Mouse (Mus musculus): ENCODE measurements at regions not wholly inside any gene's neighbourhood (a gene's known extent, or its start where the extent isn't known, plus 50 kb on each side); places are given as distances from the start of the nearest gene placed in this dataset.

DNA sequence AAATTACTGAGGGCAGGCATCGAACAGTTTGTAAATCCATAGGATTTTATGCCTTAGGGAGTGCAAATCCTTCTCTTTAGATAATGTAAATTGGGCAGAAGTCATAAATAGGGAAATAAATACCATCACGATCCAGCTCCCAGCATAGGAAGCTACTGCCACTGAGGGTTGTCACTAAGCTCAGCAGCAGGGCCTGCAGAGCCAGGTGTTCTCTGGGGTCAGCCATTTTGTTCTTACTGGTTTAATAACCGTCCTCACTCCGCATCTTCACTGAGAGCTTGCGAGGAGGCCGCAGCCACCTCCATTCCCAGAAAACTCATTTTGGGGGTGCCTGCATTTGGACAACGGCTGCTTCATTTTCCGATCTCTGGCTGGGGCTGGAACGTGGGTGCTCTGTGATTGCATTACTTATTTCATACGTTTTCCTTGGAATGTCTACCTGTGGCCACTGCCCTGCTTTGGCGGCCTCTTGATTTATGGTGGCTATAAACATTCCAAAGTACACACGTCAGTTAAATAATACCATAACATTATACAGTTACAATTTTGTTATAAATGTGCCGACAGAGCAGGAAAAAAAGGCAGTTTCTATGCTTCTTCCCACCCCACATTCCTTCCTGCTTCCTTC is 97.9 kb upstream of the Stx16 start:
- H3K9ac ChIP-seq, result no peak overlapping the region
- H3K36me3 ChIP-seq (replicated peaks), result no peaks in the 10 kb centered on the region
- no peaks in the 10 kb centered on the region for H3K4me1 ChIP-seq
- no peak overlapping the region for H3K27ac ChIP-seq
- WGBS, result 75% methylated on average over 13 of the region's 13 CpGs
- H3K27me3 ChIP-seq (replicated peaks), result no peaks in the 10 kb centered on the region
- no peak for ATAC-seq (replicated peaks)
- H3K4me2 ChIP-seq, result no peak overlapping the region
- peaks cover 11% of the 10 kb centered on the region; the same call in 1 of the 2 replicates for H3K9me3 ChIP-seq
- no peak overlapping the region for H3K4me3 ChIP-seq

- H3K36me3 ChIP-seq (replicated peaks), result no peaks in the 10 kb centered on the region
- 91% methylated on average over 9 of the region's 9 CpGs for WGBS
- ATAC-seq (replicated peaks), result no peak
- H3K4me2 ChIP-seq, result no peak overlapping the region
- no peaks in the 10 kb centered on the region for H3K27me3 ChIP-seq (replicated peaks)
- H3K9me3 ChIP-seq, result no peaks in the 10 kb centered on the region
- H3K4me1 ChIP-seq, result no peaks in the 10 kb centered on the region
- H3K9ac ChIP-seq, result no peak overlapping the region
- H3K4me3 ChIP-seq, result no peak overlapping the region
- no peak overlapping the region for H3K27ac ChIP-seq
These were observed 95.1 kb upstream of the Stx16 start for GRCm38 (mm10) chr2:173981036-173981435.

DNA sequence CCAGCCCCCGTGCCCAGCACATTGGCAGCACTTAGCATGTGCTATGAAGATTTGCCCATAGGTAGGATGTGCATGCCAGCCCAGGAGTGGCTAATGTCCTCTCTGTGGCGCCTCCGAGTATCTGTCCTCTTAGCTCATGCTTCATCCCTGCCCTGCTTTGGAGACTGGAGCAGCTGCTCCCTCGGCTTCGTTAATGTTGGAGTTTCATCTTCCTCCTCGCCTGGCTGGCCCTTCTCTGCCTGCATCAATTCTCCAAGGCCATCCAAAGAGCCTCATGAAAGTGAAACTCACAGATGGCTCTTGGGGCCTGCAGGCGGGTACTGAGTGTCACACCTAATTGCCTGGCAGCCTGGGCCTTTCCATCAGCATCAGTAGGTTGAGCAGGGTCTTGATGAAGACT is 88.6 kb upstream of the Stx16 start:
- 83% methylated on average over 7 of the region's 7 CpGs for WGBS
- Histone ChIP-seq H3K9ac (no peak overlapping the region), H3K4me2 (no peak overlapping the region), H3K36me3 (replicated peaks) (no peaks in the 10 kb centered on the region), H3K27me3 (replicated peaks) (no peaks in the 10 kb centered on the region), H3K4me3 (no peak overlapping the region), H3K4me1 (no peaks in the 10 kb centered on the region), H3K27ac (no peak overlapping the region), H3K9me3 (no peaks in the 10 kb centered on the region)
- ATAC-seq (replicated peaks), result no peak

GRCm38 (mm10) chr2:173987921-173988320 is 88.2 kb upstream of the Stx16 start:
- WGBS, result 84% methylated on average over 8 of the region's 8 CpGs
- Histone ChIP-seq H3K9ac (no peak overlapping the region), H3K4me1 (no peaks in the 10 kb centered on the region), H3K36me3 (replicated peaks) (no peaks in the 10 kb centered on the region), H3K27me3 (replicated peaks) (no peaks in the 10 kb centered on the region), H3K9me3 (no peaks in the 10 kb centered on the region), H3K4me3 (no peak overlapping the region), H3K27ac (no peak overlapping the region), H3K4me2 (no peak overlapping the region)
- no peak for ATAC-seq (replicated peaks)

- Histone ChIP-seq H3K9me3 (no peaks in the 10 kb centered on the region), H3K36me3 (replicated peaks) (no peaks in the 10 kb centered on the region), H3K9ac (no peak overlapping the region), H3K4me3 (no peak overlapping the region), H3K4me2 (no peak overlapping the region), H3K4me1 (no peaks in the 10 kb centered on the region), H3K27ac (no peak overlapping the region), H3K27me3 (replicated peaks) (no peaks in the 10 kb centered on the region)
- no peak for ATAC-seq (replicated peaks)
- 65% methylated on average over 11 of the region's 11 CpGs for WGBS
These were observed 87.3 kb upstream of the Stx16 start for GRCm38 (mm10) chr2:173988641-173989336.

DNA sequence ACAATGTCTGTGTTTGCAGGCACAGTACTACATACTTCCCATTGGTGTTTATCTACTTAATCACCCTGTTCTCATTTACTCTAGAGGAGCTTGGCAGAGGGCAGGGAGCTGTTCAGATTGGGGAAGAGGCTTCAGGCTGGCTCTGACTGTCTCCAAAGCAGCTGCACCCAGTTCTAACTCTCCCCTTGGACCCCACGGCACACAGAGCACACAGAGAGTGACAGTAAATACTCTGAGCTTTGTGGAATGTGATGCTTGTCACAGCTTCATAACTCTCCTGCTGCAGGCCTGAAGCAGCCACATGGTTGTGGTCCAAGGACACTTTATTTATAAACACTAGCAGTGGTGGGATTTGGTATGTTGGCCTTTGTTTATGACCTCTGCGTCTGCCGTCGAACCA is 85.4 kb upstream of the Stx16 start:
- no peak overlapping the region for H3K4me2 ChIP-seq
- no peak overlapping the region for H3K9ac ChIP-seq
- H3K36me3 ChIP-seq (replicated peaks), result no peaks in the 10 kb centered on the region
- H3K9me3 ChIP-seq, result no peaks in the 10 kb centered on the region
- peaks cover 10% of the 10 kb centered on the region for H3K4me1 ChIP-seq
- ATAC-seq (replicated peaks), result no peak
- no peak overlapping the region for H3K27ac ChIP-seq
- no peak overlapping the region for H3K4me3 ChIP-seq
- 98% methylated on average over 4 of the region's 4 CpGs for WGBS
- H3K27me3 ChIP-seq (replicated peaks), result no peaks in the 10 kb centered on the region

DNA sequence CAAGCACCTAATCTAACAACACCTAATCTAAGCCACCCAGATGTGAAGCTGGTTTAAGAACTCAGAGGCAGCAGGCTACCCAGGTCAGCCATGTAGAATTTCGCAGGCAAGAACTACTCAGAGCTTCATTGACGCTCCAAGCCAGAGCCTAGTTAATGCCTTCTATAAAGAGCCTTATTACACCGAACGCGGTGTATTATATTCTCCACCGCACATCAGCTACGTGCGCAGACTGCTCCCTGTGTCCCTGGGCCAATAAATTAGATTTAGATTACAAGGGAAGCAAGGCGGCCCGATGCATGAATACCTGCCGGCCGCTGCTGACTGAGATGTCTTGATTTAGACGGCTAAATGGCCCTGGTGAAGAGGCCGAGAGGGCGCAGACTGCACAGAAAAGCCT is 84.7 kb upstream of the Stx16 start:
- H3K27me3 ChIP-seq (replicated peaks), result no peaks in the 10 kb centered on the region
- H3K27ac ChIP-seq, result no peak overlapping the region
- 74% methylated on average over 15 of the region's 15 CpGs for WGBS
- no peak overlapping the region for H3K4me3 ChIP-seq
- H3K4me2 ChIP-seq, result no peak overlapping the region
- H3K9me3 ChIP-seq, result no peaks in the 10 kb centered on the region
- H3K4me1 ChIP-seq, result peaks cover 10% of the 10 kb centered on the region
- H3K36me3 ChIP-seq (replicated peaks), result no peaks in the 10 kb centered on the region
- ATAC-seq (replicated peaks), result no peak
- H3K9ac ChIP-seq, result no peak overlapping the region

DNA sequence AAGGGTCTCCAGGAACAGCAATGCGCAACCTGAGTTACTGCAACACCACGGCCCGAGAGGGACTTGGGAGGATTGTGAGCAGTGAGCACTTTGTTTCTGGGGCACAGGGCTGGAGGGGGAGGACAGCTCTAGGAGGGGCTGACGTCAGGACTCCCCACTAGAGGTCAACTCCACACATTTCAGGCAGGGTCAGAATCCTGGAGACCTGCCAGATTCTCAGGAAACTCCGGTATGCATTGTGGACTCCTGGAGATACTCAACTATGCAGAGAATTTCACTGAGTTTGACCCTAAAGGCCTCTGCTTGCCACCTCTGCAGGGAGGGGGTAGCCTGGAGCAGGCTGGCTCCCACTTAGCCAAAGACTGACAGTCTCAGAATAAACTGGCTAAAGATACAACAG is 84.1 kb upstream of the Stx16 start:
- H3K9ac ChIP-seq, result no peak overlapping the region
- H3K36me3 ChIP-seq (replicated peaks), result no peaks in the 10 kb centered on the region
- no peak for ATAC-seq (replicated peaks)
- no peak overlapping the region for H3K4me2 ChIP-seq
- H3K9me3 ChIP-seq, result no peaks in the 10 kb centered on the region
- H3K4me1 ChIP-seq, result peaks cover 10% of the 10 kb centered on the region
- H3K4me3 ChIP-seq, result no peak overlapping the region
- no peak overlapping the region for H3K27ac ChIP-seq
- no peaks in the 10 kb centered on the region for H3K27me3 ChIP-seq (replicated peaks)
- WGBS, result 44% methylated on average over 5 of the region's 5 CpGs

DNA sequence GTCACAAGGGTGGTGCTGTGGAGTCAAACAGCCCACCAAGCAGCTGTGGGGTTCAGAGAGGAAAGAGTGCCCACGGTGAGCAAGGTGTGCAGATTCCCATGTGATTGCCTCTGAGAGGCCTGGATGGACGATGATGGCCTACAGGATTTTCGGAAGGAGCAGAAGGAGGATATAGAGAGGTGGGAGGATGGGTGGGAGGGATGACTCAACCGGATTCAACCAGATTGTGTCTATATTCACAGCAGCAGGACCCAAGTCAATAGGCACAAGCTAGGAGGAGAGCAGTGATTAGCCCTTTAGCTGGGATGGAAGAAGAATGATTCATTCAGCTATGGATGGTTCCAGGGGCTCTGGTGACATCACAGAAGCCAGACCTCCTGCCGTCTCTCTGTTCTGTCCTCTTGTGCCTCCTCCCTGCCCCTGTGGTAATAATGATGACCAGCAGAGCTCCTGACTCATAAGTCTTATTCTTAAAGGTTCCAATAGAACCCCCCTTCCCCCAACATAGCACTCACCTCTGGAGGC is 82.6 kb upstream of the Stx16 start:
- Histone ChIP-seq H3K4me3 (no peak overlapping the region), H3K9me3 (no peaks in the 10 kb centered on the region), H3K4me2 (no peak overlapping the region), H3K27me3 (replicated peaks) (no peaks in the 10 kb centered on the region), H3K27ac (no peak overlapping the region), H3K4me1 (peaks cover 10% of the 10 kb centered on the region), H3K36me3 (replicated peaks) (no peaks in the 10 kb centered on the region), H3K9ac (no peak overlapping the region)
- ATAC-seq (replicated peaks), result 0 out of 2 replicates have a peak, but pooled peaks have one; percentile 16
- 85% methylated on average over 5 of the region's 5 CpGs for WGBS

DNA sequence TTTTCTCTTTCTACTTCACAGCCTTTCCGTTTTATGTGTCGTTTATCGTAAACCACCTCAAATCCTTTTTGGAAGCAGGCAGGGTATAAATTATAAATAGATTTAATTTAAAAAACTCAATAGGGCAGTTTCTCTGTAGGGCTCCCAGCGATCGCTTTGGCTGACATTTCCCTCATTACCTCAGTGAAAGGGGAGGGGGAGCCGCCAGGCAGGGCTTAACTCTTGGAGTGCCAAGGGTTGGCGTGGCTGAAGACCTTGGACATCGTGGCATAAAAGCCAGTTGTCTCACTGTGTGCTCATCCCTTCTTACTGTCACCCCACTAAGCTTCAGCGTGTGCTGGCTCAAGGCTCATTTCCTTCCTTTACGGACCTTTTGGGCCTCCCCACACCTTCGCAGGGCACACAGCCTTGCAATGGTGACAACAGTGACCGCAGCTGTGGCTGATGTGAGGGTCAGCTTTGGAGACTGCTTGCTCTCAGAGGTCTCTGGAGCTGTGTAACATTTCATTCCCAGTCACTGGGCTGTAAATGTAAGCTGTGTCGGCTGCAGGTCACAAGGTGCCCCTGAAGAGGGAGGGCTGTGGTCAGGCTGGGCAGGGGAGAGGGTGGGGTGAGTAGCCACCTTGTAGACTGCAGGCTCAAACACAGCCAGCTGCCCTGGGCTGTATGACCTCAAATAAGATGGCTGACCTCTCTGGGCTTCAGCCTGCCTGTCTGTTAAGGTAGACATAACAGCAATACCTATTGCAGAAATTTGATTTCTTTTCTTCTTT is 81.6 kb upstream of the Stx16 start:
- H3K9ac ChIP-seq, result no peak overlapping the region
- peak; percentile 69 for ATAC-seq (replicated peaks)
- no peaks in the 10 kb centered on the region for H3K9me3 ChIP-seq
- no peak overlapping the region for H3K27ac ChIP-seq
- no peaks in the 10 kb centered on the region for H3K36me3 ChIP-seq (replicated peaks)
- peaks cover 10% of the 10 kb centered on the region for H3K4me1 ChIP-seq
- no peak overlapping the region; the same call in 1 of the 2 replicates for H3K4me2 ChIP-seq
- H3K4me3 ChIP-seq, result no peak overlapping the region
- 34% methylated on average over 13 of the region's 13 CpGs for WGBS
- no peaks in the 10 kb centered on the region for H3K27me3 ChIP-seq (replicated peaks)

DNA sequence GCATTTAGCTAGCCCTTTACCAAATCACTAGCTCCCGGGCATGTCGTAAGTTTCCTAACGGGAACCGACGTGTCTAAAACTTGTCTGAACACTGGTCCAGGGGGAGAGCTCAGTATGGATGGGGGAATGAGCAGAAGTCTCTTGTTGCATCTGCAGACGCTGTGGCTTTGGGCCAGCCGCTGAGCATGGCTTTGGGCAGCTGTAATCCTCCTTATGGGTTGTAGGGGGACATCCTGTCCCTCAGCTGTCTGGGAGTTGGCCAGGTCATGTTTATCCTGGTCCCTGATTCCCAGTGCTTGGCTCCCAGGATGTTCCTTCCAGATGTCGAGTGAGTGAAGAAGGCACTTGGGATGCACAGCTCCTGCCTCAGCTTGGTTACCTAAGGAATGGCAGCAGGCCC is 71.4 kb upstream of the Stx16 start:
- no peaks in the 10 kb centered on the region; the same call in 1 of the 2 replicates for H3K9me3 ChIP-seq
- H3K27me3 ChIP-seq (replicated peaks), result no peaks in the 10 kb centered on the region
- no peak overlapping the region for H3K4me3 ChIP-seq
- H3K36me3 ChIP-seq (replicated peaks), result no peaks in the 10 kb centered on the region
- H3K27ac ChIP-seq, result no peak overlapping the region
- no peak overlapping the region for H3K4me2 ChIP-seq
- 86% methylated on average over 8 of the region's 8 CpGs for WGBS
- H3K4me1 ChIP-seq, result peaks cover 8% of the 10 kb centered on the region
- no peak for ATAC-seq (replicated peaks)
- no peak overlapping the region for H3K9ac ChIP-seq

DNA sequence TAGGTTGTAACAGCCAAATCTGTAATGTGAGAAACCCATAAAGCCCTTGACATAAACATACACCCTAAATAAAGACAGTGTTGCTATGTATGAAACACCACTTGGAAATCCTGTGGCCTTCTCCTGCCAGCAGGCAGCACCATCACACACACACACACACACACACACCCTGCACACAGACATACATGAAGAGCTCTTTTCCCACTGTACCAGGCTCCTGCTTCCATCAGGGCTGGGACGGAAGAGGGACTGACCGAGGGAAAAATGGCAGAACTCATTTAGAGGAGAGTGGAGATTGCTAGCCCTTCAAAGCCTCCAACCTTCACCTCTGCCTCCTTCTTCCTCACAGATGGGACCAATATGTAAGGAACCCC is 68.1 kb upstream of the Stx16 start:
- H3K27me3 ChIP-seq (replicated peaks), result no peaks in the 10 kb centered on the region
- H3K36me3 ChIP-seq (replicated peaks), result no peaks in the 10 kb centered on the region
- peaks cover 8% of the 10 kb centered on the region for H3K4me1 ChIP-seq
- H3K4me3 ChIP-seq, result no peak overlapping the region
- H3K27ac ChIP-seq, result no peak overlapping the region
- 0 out of 2 replicates have a peak, but pooled peaks have one; percentile 22 for ATAC-seq (replicated peaks)
- WGBS, result 57% methylated on average over 2 of the region's 2 CpGs
- no peak overlapping the region for H3K9ac ChIP-seq
- H3K9me3 ChIP-seq, result no peaks in the 10 kb centered on the region; the same call in 1 of the 2 replicates
- no peak overlapping the region for H3K4me2 ChIP-seq
